Mouse (Mus musculus): Measurements from ENCODE around the gene Clec4n.
"Not testable (repeated sequence)": the region's sequence is repeated elsewhere in the genome, so short reads cannot be mapped to it uniquely, and the experiment has no call there.

Clec4n gene

GRCm38 (mm10) chr6:123279443-123279842 lies 49.8 kb downstream of the Clec4n start:
- in situ Hi-C loops (cut with MboI; ENCODE audit: low pct_unique_long_range_greater_than_20kb in 1 of 2, low sequenced_read_pairs in 2 of 2, unreplicated experiment in 1 of 2): no loop called here

GRCm38 (mm10) chr6:123286311-123286710 lies 56.7 kb downstream of the Clec4n start:
- in situ Hi-C loops (cut with MboI; ENCODE audit: low pct_unique_long_range_greater_than_20kb in 1 of 2, low sequenced_read_pairs in 2 of 2, unreplicated experiment in 1 of 2): no loop called here

- in situ Hi-C loops (cut with MboI; ENCODE audit: low pct_unique_long_range_greater_than_20kb in 1 of 2, low sequenced_read_pairs in 2 of 2, unreplicated experiment in 1 of 2): no loop called here
Observed at GRCm38 (mm10) chr6:123288931-123289330, 59.3 kb downstream of the Clec4n start.

GRCm38 (mm10) chr6:123289753-123290152 lies 60.1 kb downstream of the Clec4n start, which contains the start of gene Clec4e:
Gene Clec4e, minus strand, starts transcription at chr6:123289870.
- in situ Hi-C loops (cut with MboI; ENCODE audit: low pct_unique_long_range_greater_than_20kb in 1 of 2, low sequenced_read_pairs in 2 of 2, unreplicated experiment in 1 of 2): no loop called here

GRCm38 (mm10) chr6:123292751-123293400 lies 63.2 kb downstream of the Clec4n start:
- in situ Hi-C loops (cut with MboI; ENCODE audit: low pct_unique_long_range_greater_than_20kb in 1 of 2, low sequenced_read_pairs in 2 of 2, unreplicated experiment in 1 of 2): no loop called here

- in situ Hi-C loops (cut with MboI; ENCODE audit: low pct_unique_long_range_greater_than_20kb in 1 of 2, low sequenced_read_pairs in 2 of 2, unreplicated experiment in 1 of 2): not testable (repeated sequence)
Observed at GRCm38 (mm10) chr6:123293509-123293908, 63.9 kb downstream of the Clec4n start.
